Mouse (Mus musculus) intestine, postnatal 0 days (tissue): ENCODE data around the gene Gm9887. TPM values are rescaled to one million over a fixed set of nuclear protein-coding genes. Genes with fewer than 3 reads are reported as not detected.

ENCODE experiments used
- ATAC-seq: fragments of 200-750 bp; cut with Nextera tagmentation; 2 replicates; pipeline ENCODE4 v1.8.0; 2017; ENCODE audit warnings: mild to moderate bottlenecking, moderate TSS enrichment, moderate library complexity
- H3K27ac ChIP-seq: fragments of 300-500 bp; sonication (generic); 2 replicates; pipeline ENCODE4 v1.5.1; 2014; ENCODE audit warnings: mild to moderate bottlenecking, low read depth, low read length, moderate library complexity
- H3K27me3 ChIP-seq: fragments of 300-500 bp; sonication (generic); replicated peaks from 2 replicates; pipeline ENCODE4 v1.6.1; 2014; ENCODE audit warnings: low read length, mixed read lengths; ENCODE audit not compliant: control insufficient read depth, insufficient read depth
- H3K36me3 ChIP-seq: fragments of 300-500 bp; sonication (generic); 2 replicates; pipeline ENCODE4 v1.6.1; 2014; ENCODE audit warnings: mild to moderate bottlenecking, moderate library complexity; ENCODE audit not compliant: control insufficient read depth, insufficient read depth
- H3K4me1 ChIP-seq: fragments of 300-500 bp; sonication (generic); replicated peaks from 2 replicates; pipeline ENCODE4 v1.6.1; 2014; ENCODE audit warnings: antibody characterized with exemption, low read length, mixed read lengths; ENCODE audit not compliant: control insufficient read depth, insufficient read depth
- H3K4me2 ChIP-seq: fragments of 300-500 bp; sonication (generic); replicated peaks from 2 replicates; pipeline ENCODE4 v1.6.1; 2014; ENCODE audit warnings: low read depth, mild to moderate bottlenecking, moderate library complexity
- H3K4me3 ChIP-seq: fragments of 300-500 bp; sonication (generic); 2 replicates; pipeline ENCODE4 v1.5.1; 2014; ENCODE audit warnings: low read depth, low read length
- H3K9ac ChIP-seq: fragments of 300-500 bp; sonication (generic); 2 replicates; pipeline ENCODE4 v1.6.1; 2014; ENCODE audit warnings: mild to moderate bottlenecking, low read depth, low read length
- H3K9me3 ChIP-seq: fragments of 300-500 bp; sonication (generic); 2 replicates; pipeline ENCODE4 v1.6.1; 2016; ENCODE audit warnings: mixed run types; ENCODE audit not compliant: control insufficient read depth
- CTCF ChIP-seq: sonication (generic); IDR thresholded peaks from 2 replicates; pipeline ENCODE4 v1.5.1; 2016; ENCODE audit warnings: low read depth, mild to moderate bottlenecking, control low read depth, antibody characterized with exemption, moderate library complexity
- WGBS: fragments of 180-500 bp; shearing (Covaris S2); extraction: QIAGEN DNeasy Blood & Tissue Kit; methylation state at CpG from one replicate; pipeline ENCODE4 v1.1.7; 2014; 5-methylcytosine and 5-hydroxymethylcytosine counted together
- polyA plus RNA-seq: library from polyadenylated mRNA; unstranded; fragments of >200 nt; fragmentation: Nextera tagmentation; extraction: Ambion mirVana; gene quantifications from 2 replicates; pipeline ENCODE4 v1.2.1, GENCODE M21; 2015

The Gm9887 gene
- polyA plus RNA-seq: 1.9 and 2.4 TPM in 2 replicates

DNA sequence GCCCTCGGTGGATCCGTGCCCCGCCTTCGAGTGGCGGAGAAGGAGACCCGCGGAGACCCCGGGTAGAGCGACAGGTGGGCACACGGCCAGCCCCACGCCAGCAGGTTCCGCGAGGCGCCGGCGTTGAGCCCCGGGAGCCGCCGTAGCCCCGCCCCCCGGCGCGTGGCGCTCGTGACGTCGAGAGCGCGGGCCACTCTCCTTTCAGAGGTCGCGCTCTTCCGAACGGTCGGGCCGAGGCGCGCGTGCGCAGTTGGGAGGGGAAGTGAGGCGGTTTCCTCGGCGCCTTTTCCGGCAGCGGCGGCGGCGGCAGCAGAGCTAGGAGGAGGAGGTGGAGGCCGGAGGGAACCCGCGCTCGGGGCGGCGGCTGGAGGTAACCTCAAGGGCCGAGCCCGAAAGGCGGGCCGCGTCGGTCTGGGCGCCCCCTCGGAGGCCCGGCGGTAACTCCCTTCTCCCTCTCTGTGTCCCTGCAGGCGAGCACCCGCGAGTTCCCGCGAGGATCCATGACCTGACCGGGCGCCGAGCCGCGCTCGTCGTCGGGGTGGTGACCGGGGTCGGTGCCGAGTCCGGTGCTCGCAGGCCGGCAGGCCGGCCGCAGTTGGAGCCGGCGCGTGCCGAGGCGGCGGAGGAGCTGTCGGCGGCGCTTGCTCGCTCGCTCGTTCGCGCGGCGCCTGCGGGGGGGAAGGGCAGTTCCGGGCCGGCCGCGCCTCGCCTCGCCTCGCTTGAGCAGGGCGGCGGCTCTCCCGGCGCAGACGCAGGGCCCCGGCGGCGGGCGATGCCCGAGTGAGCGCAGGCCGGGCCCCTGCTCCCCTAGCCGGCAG is at the start of gene Gm9887, which contains the start of gene Arf6:
Gene Gm9887 (minus strand): TSS at position 605 of the 818 bp plus-strand sequence.
Gene Arf6 (plus strand): TSS at position 297 of the 818 bp plus-strand sequence.
- peak within 1 kb of the TSS; percentile 98 for H3K9ac ChIP-seq
- H3K4me1 ChIP-seq: 0 out of 2 replicates have a peak, but pooled peaks cover 4% of the 10 kb centered on the region
- H3K36me3 ChIP-seq: no peaks in the 10 kb centered on the region
- no peaks in the 10 kb centered on the region for H3K27me3 ChIP-seq
- TF ChIP-seq CTCF: no peak
- H3K9me3 ChIP-seq: no peaks in the 10 kb centered on the region
- ATAC-seq: peak; percentile 91
- WGBS: under 1% methylated on average over 86 of the region's 121 CpGs
- peak within 1 kb of the TSS; percentile 100 for H3K4me3 ChIP-seq
- peak within 1 kb of the TSS; percentile 100 for H3K27ac ChIP-seq
- H3K4me2 ChIP-seq: peak within 1 kb of the TSS; percentile 82

- Histone ChIP-seq H3K27me3 (no peaks in the 10 kb centered on the region), H3K36me3 (no peaks in the 10 kb centered on the region), H3K4me1 (no peaks in the 10 kb centered on the region), H3K9me3 (no peaks in the 10 kb centered on the region), H3K9ac (no peak overlapping the region), H3K4me3 (no peak overlapping the region), H3K27ac (no peak overlapping the region), H3K4me2 (no peak overlapping the region)
- no peak for ATAC-seq
- TF ChIP-seq CTCF: no peak
- WGBS: 67% methylated on average over 3 of the region's 3 CpGs
These were observed 48.5 kb upstream of the Gm9887 start for GRCm38 (mm10) chr12:69420716-69421115.

DNA sequence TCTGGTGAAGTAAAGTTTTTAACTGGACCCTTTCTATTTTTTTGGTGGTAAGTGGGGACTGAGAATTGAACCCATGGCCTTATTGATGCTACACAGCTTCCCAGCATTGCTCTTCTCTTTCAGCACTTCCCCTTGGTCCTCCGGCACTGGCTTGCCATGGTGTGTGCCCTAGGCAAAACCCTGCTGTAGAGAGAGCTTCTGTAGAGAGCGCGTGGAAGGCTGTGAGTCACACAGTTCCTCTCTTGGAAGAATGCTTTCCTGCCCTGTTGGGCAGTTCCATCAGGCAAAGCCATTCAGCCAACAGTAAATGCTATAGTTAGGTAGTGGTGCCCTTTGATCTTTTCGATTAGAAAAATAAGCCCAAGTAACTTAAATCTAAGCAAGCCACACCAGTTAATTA is 47.3 kb upstream of the Gm9887 start:
- no peak overlapping the region for H3K4me2 ChIP-seq
- H3K36me3 ChIP-seq: no peaks in the 10 kb centered on the region
- no peak overlapping the region for H3K27ac ChIP-seq
- TF ChIP-seq CTCF: no peak
- no peak for ATAC-seq
- no peaks in the 10 kb centered on the region for H3K27me3 ChIP-seq
- H3K4me1 ChIP-seq: no peaks in the 10 kb centered on the region
- 80% methylated on average over 4 of the region's 4 CpGs for WGBS
- no peaks in the 10 kb centered on the region for H3K9me3 ChIP-seq
- H3K4me3 ChIP-seq: no peak overlapping the region
- H3K9ac ChIP-seq: no peak overlapping the region

GRCm38 (mm10) chr12:69419017-69419605 is 46.9 kb upstream of the Gm9887 start:
- ATAC-seq: no peak
- Histone ChIP-seq H3K36me3 (no peaks in the 10 kb centered on the region), H3K27ac (no peak overlapping the region)

DNA sequence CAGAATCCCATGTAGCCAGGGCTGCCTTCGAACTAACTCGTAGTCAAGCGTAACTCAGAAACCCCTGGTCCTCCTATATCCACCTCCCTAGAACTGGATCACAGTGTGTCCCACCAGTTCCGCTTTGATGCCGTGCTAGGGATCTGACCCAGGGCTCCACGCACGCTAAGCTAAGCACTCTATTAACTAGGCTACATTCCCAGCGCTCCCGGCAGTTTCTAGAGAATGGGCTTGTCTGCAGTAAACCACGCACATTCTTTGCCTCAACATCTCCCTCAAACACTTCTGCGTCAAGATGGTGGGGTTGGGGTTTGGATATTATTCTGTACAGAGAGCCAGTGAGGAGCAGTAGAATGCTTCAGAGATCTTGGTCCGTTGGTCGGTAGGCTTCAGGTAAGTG is 46.3 kb upstream of the Gm9887 start:
- H3K27ac ChIP-seq: no peak overlapping the region
- H3K9me3 ChIP-seq: no peaks in the 10 kb centered on the region
- no peak overlapping the region for H3K9ac ChIP-seq
- H3K36me3 ChIP-seq: no peaks in the 10 kb centered on the region
- no peak for ATAC-seq
- H3K27me3 ChIP-seq: no peaks in the 10 kb centered on the region
- 85% methylated on average over 13 of the region's 13 CpGs for WGBS
- no peak overlapping the region for H3K4me2 ChIP-seq
- H3K4me3 ChIP-seq: no peak overlapping the region
- H3K4me1 ChIP-seq: no peaks in the 10 kb centered on the region
- no peak for TF ChIP-seq CTCF

More at GRCm38 (mm10) chr12:69419017-69419605, 46.9 kb upstream of the Gm9887 start:
- 47% methylated on average over 14 of the region's 14 CpGs for WGBS
- no peaks in the 10 kb centered on the region for H3K9me3 ChIP-seq
- no peak for TF ChIP-seq CTCF
- no peaks in the 10 kb centered on the region for H3K27me3 ChIP-seq
- H3K4me3 ChIP-seq: no peak overlapping the region
- H3K9ac ChIP-seq: no peak overlapping the region
- H3K4me2 ChIP-seq: no peak overlapping the region
- no peaks in the 10 kb centered on the region for H3K4me1 ChIP-seq

- TF ChIP-seq CTCF: no peak
- ATAC-seq: no peak
- Histone ChIP-seq H3K27ac (no peak overlapping the region), H3K9ac (no peak overlapping the region), H3K27me3 (no peaks in the 10 kb centered on the region), H3K4me1 (no peaks in the 10 kb centered on the region), H3K36me3 (no peaks in the 10 kb centered on the region), H3K9me3 (no peaks in the 10 kb centered on the region), H3K4me3 (no peak overlapping the region), H3K4me2 (no peak overlapping the region)
- 54% methylated on average over 9 of the region's 9 CpGs for WGBS
These were observed 45.5 kb upstream of the Gm9887 start for GRCm38 (mm10) chr12:69417701-69418291.
